Mouse (Mus musculus) liver, embryonic 14.5 days (tissue): ENCODE data around the gene Pkd1. TPM values are rescaled to one million over a fixed set of nuclear protein-coding genes. Genes with fewer than 3 reads are reported as not detected.

Experiments
- ATAC-seq: fragments of 200-750 bp; cut with Nextera tagmentation; 2 replicates; pipeline ENCODE4 v1.8.0; 2017; ENCODE audit warnings: moderate number of reproducible peaks, mild to moderate bottlenecking, moderate library complexity; ENCODE audit not compliant: insufficient read depth
- DNase-seq, 3 experiments: peaks; one replicate each; pipeline ENCODE4 v3.0.0-alpha.2; 2012 to 2013; ENCODE audit warnings: low read depth in 3 of 3, low spot score in 3 of 3
- H3K27ac ChIP-seq: fragments of 300-500 bp; sonication (generic); 2 replicates; pipeline ENCODE4 v1.5.1; 2014; ENCODE audit warnings: moderate library complexity, mild to moderate bottlenecking, control low read depth, inconsistent platforms
- H3K27me3 ChIP-seq: fragments of 300-500 bp; sonication (generic); 2 replicates; pipeline ENCODE4 v1.6.1; 2014; ENCODE audit warnings: mild to moderate bottlenecking, low read length, moderate library complexity; ENCODE audit not compliant: control insufficient read depth, insufficient read depth
- H3K36me3 ChIP-seq: fragments of 300-500 bp; sonication (generic); replicated peaks from 2 replicates; pipeline ENCODE4 v1.6.1; 2014; ENCODE audit warnings: low read depth; ENCODE audit not compliant: control insufficient read depth, insufficient read depth
- H3K4me1 ChIP-seq, 2 experiments: fragments of 200-500 bp in 1 of 2; fragments of 300-500 bp in 1 of 2; sonication (generic) in 1 of 2; replicated peaks; 2 replicates each; pipeline ENCODE4 v1.6.1; 2012 to 2014; ENCODE audit warnings: antibody characterized with exemption in 1 of 2, inconsistent platforms in 1 of 2, low read length in 1 of 2; ENCODE audit not compliant: control insufficient read depth in 2 of 2, insufficient read depth in 2 of 2
- H3K4me2 ChIP-seq: fragments of 300-500 bp; sonication (generic); 2 replicates; pipeline ENCODE4 v1.6.1; 2014; ENCODE audit warnings: low read depth, mild to moderate bottlenecking, control low read depth, moderate library complexity
- H3K4me3 ChIP-seq, 2 experiments: fragments of 200-500 bp in 1 of 2; fragments of 300-500 bp in 1 of 2; sonication (generic) in 1 of 2; 2 replicates each; pipeline ENCODE4 v1.5.1; 2012 to 2014; ENCODE audit warnings: low read depth in 2 of 2, low read length in 2 of 2, mild to moderate bottlenecking in 2 of 2, control low read depth in 1 of 2, inconsistent platforms in 1 of 2, moderate library complexity in 1 of 2; ENCODE audit not compliant: insufficient read depth in 1 of 2
- H3K9ac ChIP-seq: fragments of 300-500 bp; sonication (generic); replicated peaks from 2 replicates; pipeline ENCODE4 v1.6.1; 2014; ENCODE audit warnings: mild to moderate bottlenecking, control low read depth, moderate library complexity
- H3K9me3 ChIP-seq: fragments of 300-500 bp; sonication (generic); 2 replicates; pipeline ENCODE4 v1.6.1; 2016; ENCODE audit warnings: low read length, mixed read lengths; ENCODE audit not compliant: control insufficient read depth
- CTCF ChIP-seq: IDR thresholded peaks from 2 replicates; pipeline ENCODE4 v1.5.1; 2016; ENCODE audit warnings: antibody characterized with exemption, low read depth, control low read depth
- EP300 ChIP-seq: IDR thresholded peaks from 2 replicates; pipeline ENCODE4 v1.6.1; 2016; ENCODE audit warnings: antibody characterized with exemption, low read depth
- WGBS: fragments of 180-500 bp; shearing (Covaris S2); extraction: QIAGEN DNeasy Blood & Tissue Kit; methylation state at CpG from one replicate; pipeline ENCODE4 v1.1.7; 2014; ENCODE audit not compliant: insufficient replicate concordance; 5-methylcytosine and 5-hydroxymethylcytosine counted together
- polyA plus RNA-seq, 2 experiments: library from polyadenylated mRNA; depleted of rRNA in 1 of 2; stranded (reverse) in 1 of 2; unstranded in 1 of 2; fragments of >200 nt; fragmentation: Nextera tagmentation in 1 of 2; extraction: Ambion mirVana in 1 of 2; gene quantifications; 2 replicates each; pipeline versions ENCODE4 v1.2.1 to v1.2.3; 2012 to 2014

The Pkd1 gene
- polyA plus RNA-seq, 2 experiments: 1.8 to 3.4 TPM

DNA sequence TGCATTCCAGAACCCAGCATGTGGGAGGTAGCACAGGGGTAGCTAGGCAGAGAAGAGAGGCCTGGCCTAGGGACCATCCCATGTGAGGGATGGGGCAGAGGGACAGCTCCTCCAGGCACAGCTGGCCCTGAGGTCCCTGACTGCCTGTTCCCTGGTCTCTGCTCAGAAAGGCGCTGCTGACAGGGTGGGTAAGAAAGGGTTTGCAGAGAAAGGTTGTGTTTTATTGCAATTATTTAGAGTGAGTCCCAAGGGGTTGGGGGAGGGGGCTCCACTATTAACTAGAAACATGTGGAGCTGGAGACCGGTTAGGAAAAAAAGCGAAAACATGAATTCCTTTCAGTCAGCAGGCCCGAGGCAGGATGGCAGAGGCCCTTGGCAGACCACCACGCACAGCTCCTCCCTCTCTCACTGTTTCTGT is 89.9 kb downstream of the Pkd1 start:
- H3K9ac ChIP-seq: no peak overlapping the region
- no peak overlapping the region for H3K4me2 ChIP-seq
- no peaks in the 10 kb centered on the region for H3K9me3 ChIP-seq
- H3K27ac ChIP-seq: no peak overlapping the region
- H3K36me3 ChIP-seq: no peaks in the 10 kb centered on the region
- no peak for DNase-seq
- TF ChIP-seq EP300 (no peak), CTCF (no peak)
- 77% methylated on average over 5 of the region's 5 CpGs for WGBS
- no peak for ATAC-seq
- no peak overlapping the region for H3K4me3 ChIP-seq
- H3K4me1 ChIP-seq: peaks cover 0 to 10% of the 10 kb centered on the region in 2 experiments; a peak in 1 of 4 replicates
- no peaks in the 10 kb centered on the region for H3K27me3 ChIP-seq

DNA sequence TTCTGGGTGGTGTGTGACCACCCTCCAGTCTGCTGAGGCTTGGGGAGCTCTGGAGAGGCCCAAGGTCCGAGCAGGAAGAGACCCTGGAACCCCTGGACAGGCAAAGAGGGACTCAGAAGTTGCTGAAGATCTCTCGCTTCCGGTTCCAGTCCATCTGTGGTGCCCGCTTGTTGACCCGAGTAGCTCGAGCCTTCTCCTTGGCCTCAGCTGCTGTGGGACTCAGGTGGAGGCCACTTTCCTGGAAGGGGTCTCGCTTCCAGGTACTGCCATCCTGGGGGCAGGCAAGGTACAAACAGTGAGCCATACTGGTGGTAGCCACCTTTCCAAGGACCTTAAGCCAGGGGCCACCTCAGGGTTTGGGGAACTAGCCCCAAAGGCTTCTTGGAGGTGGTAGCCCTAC is 90.5 kb downstream of the Pkd1 start:
- no peaks in the 10 kb centered on the region for H3K27me3 ChIP-seq
- TF ChIP-seq EP300: no peak
- no peak for TF ChIP-seq CTCF
- H3K27ac ChIP-seq: no peak overlapping the region
- ATAC-seq (no peak), DNase-seq (no peak)
- no peak overlapping the region for H3K4me3 ChIP-seq
- no peaks in the 10 kb centered on the region for H3K36me3 ChIP-seq
- H3K9ac ChIP-seq: no peak overlapping the region
- H3K9me3 ChIP-seq: no peaks in the 10 kb centered on the region
- no peak overlapping the region for H3K4me2 ChIP-seq
- peaks cover 0 to 14% of the 10 kb centered on the region in 2 experiments; a peak in 3 of 4 replicates for H3K4me1 ChIP-seq
- WGBS: 73% methylated on average over 7 of the region's 7 CpGs

DNA sequence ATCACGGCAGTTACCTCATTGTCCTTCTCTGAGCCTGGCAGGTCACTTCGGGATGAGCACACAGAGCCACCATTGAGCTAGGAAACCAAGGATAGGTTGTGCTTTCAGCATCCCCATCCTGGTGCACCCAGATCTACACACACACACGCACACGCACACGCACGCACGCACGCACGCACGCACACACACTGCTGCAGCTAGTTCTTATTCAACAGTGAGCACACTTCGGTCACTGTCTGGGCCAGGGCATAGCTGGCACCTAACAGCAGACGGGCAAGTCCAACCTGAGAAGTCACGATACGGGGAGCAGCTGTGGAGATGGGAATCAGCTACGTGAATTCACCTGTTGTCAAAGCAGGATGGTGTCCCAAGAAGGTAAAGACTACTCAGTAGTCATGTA is 90.9 kb downstream of the Pkd1 start:
- DNase-seq: no peak
- WGBS: 81% methylated on average over 15 of the region's 15 CpGs
- ATAC-seq: no peak
- Histone ChIP-seq H3K27me3 (no peaks in the 10 kb centered on the region), H3K36me3 (no peaks in the 10 kb centered on the region), H3K27ac (no peak overlapping the region), H3K4me1 (peaks cover 0 to 18% of the 10 kb centered on the region in 2 experiments; a peak in 3 of 4 replicates), H3K4me2 (no peak overlapping the region), H3K4me3 (no peak overlapping the region), H3K9ac (no peak overlapping the region), H3K9me3 (no peaks in the 10 kb centered on the region)
- TF ChIP-seq CTCF (no peak), EP300 (no peak)

DNA sequence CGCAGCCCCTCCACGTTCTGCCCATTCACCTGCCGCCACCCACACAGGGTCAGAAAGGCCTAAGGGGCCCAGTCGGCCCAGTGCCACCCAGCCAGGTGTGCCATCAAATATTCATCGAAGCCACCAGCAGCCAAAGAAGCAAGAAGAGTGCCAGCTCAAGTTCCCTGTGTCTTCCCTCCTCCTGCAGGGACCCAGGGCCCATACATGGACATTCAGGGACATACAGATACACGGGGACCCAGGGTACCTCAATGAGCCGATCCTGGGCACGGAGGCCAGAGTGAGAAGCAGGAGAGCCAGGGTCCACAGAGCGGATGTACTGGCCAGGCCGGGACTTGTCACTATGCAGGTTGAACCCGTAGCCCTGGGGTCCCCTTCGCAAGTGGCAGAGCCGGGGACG is 92.3 kb downstream of the Pkd1 start:
- 80% methylated on average over 14 of the region's 14 CpGs for WGBS
- Histone ChIP-seq H3K9me3 (no peaks in the 10 kb centered on the region), H3K36me3 (no peaks in the 10 kb centered on the region), H3K4me3 (no peak overlapping the region), H3K9ac (no peak overlapping the region), H3K4me2 (no peak overlapping the region), H3K4me1 (peaks cover 0 to 15% of the 10 kb centered on the region in 2 experiments; a peak in 3 of 4 replicates), H3K27ac (no peak overlapping the region), H3K27me3 (no peaks in the 10 kb centered on the region)
- ATAC-seq (no peak), DNase-seq (no peak)
- TF ChIP-seq EP300 (no peak), CTCF (no peak)

DNA sequence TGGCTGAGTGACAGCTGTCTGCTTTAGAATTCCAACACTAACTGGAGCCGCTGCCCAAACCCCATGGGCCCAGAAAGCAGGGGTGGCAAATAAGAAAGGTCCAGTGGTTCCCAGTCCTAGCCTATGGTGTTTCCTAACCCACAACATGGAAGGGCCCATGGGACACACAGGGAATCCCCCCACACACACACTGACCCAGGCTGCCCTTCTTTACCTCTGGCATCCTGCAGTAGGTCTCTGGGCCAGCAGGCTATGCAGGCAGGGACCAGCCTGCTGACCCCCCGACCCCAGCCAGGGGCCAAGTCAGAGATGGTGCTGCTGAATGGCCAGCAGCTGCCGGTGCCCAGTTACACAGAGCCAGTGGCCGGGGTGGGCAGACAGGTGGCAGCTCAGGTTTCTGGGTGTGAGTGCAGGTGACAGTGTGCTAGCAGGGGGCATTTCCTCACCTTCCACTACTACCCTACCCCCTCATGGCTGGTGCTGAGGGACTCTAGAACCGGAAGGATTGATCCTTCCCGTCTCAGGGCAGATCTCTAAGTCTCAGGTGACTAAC is 93.2 kb downstream of the Pkd1 start:
- WGBS: 64% methylated on average over 6 of the region's 6 CpGs
- no peak for ATAC-seq
- TF ChIP-seq CTCF: no peak
- TF ChIP-seq EP300: no peak
- H3K4me3 ChIP-seq: no peak overlapping the region
- H3K9me3 ChIP-seq: no peaks in the 10 kb centered on the region
- no peak overlapping the region for H3K4me2 ChIP-seq
- H3K9ac ChIP-seq: no peak overlapping the region
- DNase-seq: no peak
- no peaks in the 10 kb centered on the region for H3K27me3 ChIP-seq
- H3K4me1 ChIP-seq: peaks cover 0 to 12% of the 10 kb centered on the region in 2 experiments; a peak in 3 of 4 replicates
- H3K27ac ChIP-seq: no peak overlapping the region
- H3K36me3 ChIP-seq: no peaks in the 10 kb centered on the region
